Mouse (Mus musculus) olfactory bulb, adult 2 months (tissue): Measurements from ENCODE around the gene Rnf166.

Experiments used
- CTCF ChIP-seq: fragments of 200-500 bp; IDR thresholded peaks from 2 replicates; pipeline ENCODE4 v1.5.1; 2012; ENCODE audit warnings: low read depth, mild to moderate bottlenecking, low read length, moderate library complexity; ENCODE audit not compliant: insufficient read depth
- POLR2A ChIP-seq: fragments of 200-500 bp; IDR thresholded peaks from 2 replicates; pipeline ENCODE4 v1.6.1; 2012; ENCODE audit warnings: mild to moderate bottlenecking, low read depth, low read length, moderate library complexity; ENCODE audit not compliant: insufficient read depth

DNA sequence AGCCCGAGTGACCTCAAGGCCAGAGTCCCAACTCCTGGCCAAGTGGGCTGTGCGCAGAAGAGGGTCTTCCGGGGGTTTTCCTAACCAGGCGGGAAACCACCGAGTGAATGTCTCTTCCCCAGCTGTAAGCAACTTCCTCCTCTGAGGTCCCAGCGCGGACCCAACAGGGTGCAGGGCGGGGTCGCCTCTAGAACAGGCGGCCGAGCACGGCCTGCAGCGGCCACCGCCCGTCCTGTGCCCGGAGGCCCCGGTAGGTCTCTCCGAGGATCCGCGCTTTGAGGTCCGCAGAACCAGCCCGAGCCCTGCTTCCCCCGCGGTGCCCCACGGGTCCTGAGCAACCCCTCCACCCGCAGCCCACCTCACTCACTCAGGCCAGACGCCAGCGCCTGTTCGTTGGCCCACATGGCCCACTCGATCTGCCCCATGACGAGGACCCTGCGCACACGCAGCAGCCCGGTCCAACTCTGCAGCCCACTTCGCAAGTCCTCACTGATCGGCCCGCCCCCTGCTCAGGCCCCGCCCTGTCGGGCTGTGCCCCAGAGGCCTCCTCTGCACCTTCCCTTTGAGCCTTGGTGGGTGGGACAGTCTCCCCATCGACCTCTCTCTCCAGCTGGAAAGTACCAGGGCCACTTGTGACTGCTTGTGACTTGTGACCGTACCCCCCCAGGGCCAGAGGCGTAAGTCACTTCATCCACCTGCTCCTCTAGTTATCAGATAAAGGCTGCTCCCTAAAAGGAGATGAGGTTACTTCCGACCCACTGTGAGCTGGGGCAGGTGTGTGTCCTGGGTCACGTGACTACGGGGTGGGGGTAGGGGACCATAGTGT is 43.2 kb downstream of the Rnf166 start, which contains the start of gene Cyba:
- TF ChIP-seq CTCF (no peak), POLR2A (0 out of 2 replicates have a peak, but pooled peaks have one; percentile 17)
